Mouse (Mus musculus): ENCODE measurements around the gene Dnajc11. TPM values are rescaled to one million over a fixed set of nuclear protein-coding genes. Genes with fewer than 3 reads are reported as not detected.

Gene Dnajc11
- polyA plus RNA-seq, 1 experiment from 2014 or later = 82.8 TPM

GRCm38 (mm10) chr4:152021568-152022097 lies 88.1 kb downstream of the Dnajc11 start:
- Histone ChIP-seq H3K9me3 (replicated peaks) (no peaks in the 10 kb centered on the region), H3K9ac (0 out of 2 replicates have a peak overlapping the region, but pooled peaks have one; percentile 4), H3K27me3 (no peaks in the 10 kb centered on the region), H3K27ac (no peak overlapping the region), H3K4me1 (peaks cover 22% of the 10 kb centered on the region), H3K4me2 (replicated peaks) (no peak overlapping the region), H3K4me3 (no peak overlapping the region), H3K36me3 (peaks cover 68% of the 10 kb centered on the region)
- WGBS = 78% methylated on average over 12 of the region's 12 CpGs
- ATAC-seq (ENCODE audit: low FRiP score) = no peak

GRCm38 (mm10) chr4:152022506-152022905 lies 89.0 kb downstream of the Dnajc11 start:
- ATAC-seq (ENCODE audit: low FRiP score) = no peak
- no peak overlapping the region for H3K4me2 ChIP-seq (replicated peaks)
- 89% methylated on average over 8 of the region's 8 CpGs for WGBS
- H3K9me3 ChIP-seq (replicated peaks) = no peaks in the 10 kb centered on the region
- H3K4me1 ChIP-seq = peaks cover 26% of the 10 kb centered on the region
- no peak overlapping the region for H3K27ac ChIP-seq
- peaks cover 68% of the 10 kb centered on the region for H3K36me3 ChIP-seq
- H3K9ac ChIP-seq = no peak overlapping the region
- no peak overlapping the region for H3K4me3 ChIP-seq
- H3K27me3 ChIP-seq = no peaks in the 10 kb centered on the region

- peaks cover 55% of the 10 kb centered on the region for H3K36me3 ChIP-seq
- H3K4me1 ChIP-seq = peaks cover 38% of the 10 kb centered on the region
- no peak overlapping the region for H3K4me2 ChIP-seq (replicated peaks)
- no peaks in the 10 kb centered on the region for H3K27me3 ChIP-seq
- no peak overlapping the region for H3K4me3 ChIP-seq
- no peak overlapping the region for H3K27ac ChIP-seq
- WGBS = 91% methylated on average over 11 of the region's 11 CpGs
- no peaks in the 10 kb centered on the region for H3K9me3 ChIP-seq (replicated peaks)
- ATAC-seq (ENCODE audit: low FRiP score) = no peak
- H3K9ac ChIP-seq = no peak overlapping the region
Measured at GRCm38 (mm10) chr4:152024525-152024924, 91.0 kb downstream of the Dnajc11 start.

- peak overlapping the region; percentile 82 for H3K4me3 ChIP-seq
- peak overlapping the region; percentile 83 for H3K9ac ChIP-seq
- H3K27ac ChIP-seq = peak overlapping the region; percentile 72; the same call in 1 of the 2 replicates
- WGBS = 3% methylated on average over 40 of the region's 41 CpGs
- no peaks in the 10 kb centered on the region for H3K9me3 ChIP-seq (replicated peaks)
- H3K36me3 ChIP-seq = peaks cover 31% of the 10 kb centered on the region
- peaks cover 43% of the 10 kb centered on the region for H3K4me1 ChIP-seq
- peaks cover 3% of the 10 kb centered on the region; the same call in 1 of the 2 replicates for H3K27me3 ChIP-seq
- ATAC-seq (ENCODE audit: low FRiP score) = peak; percentile 78
- H3K4me2 ChIP-seq (replicated peaks) = peak overlapping the region; percentile 99
Measured at GRCm38 (mm10) chr4:152026751-152027508, 93.4 kb downstream of the Dnajc11 start.

- peak within 1 kb of the TSS; percentile 99 for H3K4me2 ChIP-seq (replicated peaks)
- H3K9ac ChIP-seq = peak within 1 kb of the TSS; percentile 83
- no peaks in the 10 kb centered on the region for H3K9me3 ChIP-seq (replicated peaks)
- peak within 1 kb of the TSS; percentile 72 for H3K27ac ChIP-seq
- H3K4me1 ChIP-seq = peaks cover 43% of the 10 kb centered on the region
- peaks cover 25% of the 10 kb centered on the region for H3K36me3 ChIP-seq
- H3K4me3 ChIP-seq = peak within 1 kb of the TSS; percentile 82
- H3K27me3 ChIP-seq = peaks cover 9% of the 10 kb centered on the region; the same call in 1 of the 2 replicates
- ATAC-seq (ENCODE audit: low FRiP score) = peak; percentile 98
- 0% methylated on average over 35 of the region's 35 CpGs for WGBS
Measured at GRCm38 (mm10) chr4:152027524-152027923, 94.0 kb downstream of the Dnajc11 start, which contains the start of gene Zbtb48. Zbtb48 (minus strand) TSS chr4:152027671.

GRCm38 (mm10) chr4:152028456-152028855 lies 95.0 kb downstream of the Dnajc11 start:
- Histone ChIP-seq H3K27ac (no peak overlapping the region), H3K9ac (peak overlapping the region; percentile 76), H3K4me2 (replicated peaks) (peak overlapping the region; percentile 99), H3K27me3 (peaks cover 10% of the 10 kb centered on the region; the same call in 1 of the 2 replicates), H3K36me3 (peaks cover 17% of the 10 kb centered on the region), H3K9me3 (replicated peaks) (no peaks in the 10 kb centered on the region), H3K4me1 (peaks cover 43% of the 10 kb centered on the region), H3K4me3 (peak overlapping the region; percentile 82)
- no peak for ATAC-seq (ENCODE audit: low FRiP score)
- WGBS = 59% methylated on average over 15 of the region's 15 CpGs

- H3K27me3 ChIP-seq = peaks cover 10% of the 10 kb centered on the region; the same call in 1 of the 2 replicates
- no peak overlapping the region for H3K9ac ChIP-seq
- no peaks in the 10 kb centered on the region for H3K9me3 ChIP-seq (replicated peaks)
- H3K4me3 ChIP-seq = no peak overlapping the region
- peaks cover 13% of the 10 kb centered on the region for H3K36me3 ChIP-seq
- no peak for ATAC-seq (ENCODE audit: low FRiP score)
- H3K4me2 ChIP-seq (replicated peaks) = peak overlapping the region; percentile 99
- no peak overlapping the region for H3K27ac ChIP-seq
- H3K4me1 ChIP-seq = peaks cover 43% of the 10 kb centered on the region
- 42% methylated on average over 5 of the region's 5 CpGs for WGBS
Measured at GRCm38 (mm10) chr4:152029087-152029486, 95.6 kb downstream of the Dnajc11 start.

- WGBS = 70% methylated on average over 4 of the region's 4 CpGs
- H3K4me2 ChIP-seq (replicated peaks) = peak overlapping the region; percentile 15; the same call in 1 of the 2 replicates
- no peak overlapping the region for H3K27ac ChIP-seq
Measured at GRCm38 (mm10) chr4:152029997-152030396, 96.5 kb downstream of the Dnajc11 start.

More at GRCm38 (mm10) chr4:152029997-152030396, 96.5 kb downstream of the Dnajc11 start:
- no peak for ATAC-seq (ENCODE audit: low FRiP score)
- no peaks in the 10 kb centered on the region for H3K9me3 ChIP-seq (replicated peaks)
- H3K4me1 ChIP-seq = peaks cover 38% of the 10 kb centered on the region
- H3K9ac ChIP-seq = no peak overlapping the region
- H3K4me3 ChIP-seq = no peak overlapping the region
- H3K36me3 ChIP-seq = 0 out of 2 replicates have a peak, but pooled peaks cover 4% of the 10 kb centered on the region
- peaks cover 10% of the 10 kb centered on the region; the same call in 1 of the 2 replicates for H3K27me3 ChIP-seq

Other genes with a start within 250 kb of the Dnajc11 start
- 136 and 157 TPM in 2 replicates for gene Camta1, start 71.8 kb upstream of the Dnajc11 start, polyA plus RNA-seq (2016; fragmentation: Nextera tagmentation; extraction: Ambion mirVana)
- 31.7 and 37.0 TPM in 2 replicates for gene Thap3, start 55.3 kb downstream of the Dnajc11 start, polyA plus RNA-seq (2016; fragmentation: Nextera tagmentation; extraction: Ambion mirVana)
- 29.2 and 29.7 TPM in 2 replicates for gene Phf13, start 62.6 kb downstream of the Dnajc11 start, polyA plus RNA-seq (2016; fragmentation: Nextera tagmentation; extraction: Ambion mirVana)
- gene Klhl21, start 75.1 kb downstream of the Dnajc11 start, polyA plus RNA-seq (2016; fragmentation: Nextera tagmentation; extraction: Ambion mirVana) = 8.0 and 8.2 TPM in 2 replicates
- 20.4 and 25.2 TPM in 2 replicates for gene Zbtb48, start 94.0 kb downstream of the Dnajc11 start, polyA plus RNA-seq (2016; fragmentation: Nextera tagmentation; extraction: Ambion mirVana)
- 1.0 and 1.2 TPM in 2 replicates for gene Tas1r1, start 104.9 kb downstream of the Dnajc11 start, polyA plus RNA-seq (2016; fragmentation: Nextera tagmentation; extraction: Ambion mirVana)
- gene Nol9, start 105.6 kb downstream of the Dnajc11 start, polyA plus RNA-seq (2016; fragmentation: Nextera tagmentation; extraction: Ambion mirVana) = 32.6 and 33.9 TPM in 2 replicates
- 11.7 and 12.0 TPM in 2 replicates for gene Plekhg5, start 138.8 kb downstream of the Dnajc11 start, polyA plus RNA-seq (2016; fragmentation: Nextera tagmentation; extraction: Ambion mirVana)
- gene Tnfrsf25, start 182.2 kb downstream of the Dnajc11 start, polyA plus RNA-seq (2016; fragmentation: Nextera tagmentation; extraction: Ambion mirVana) = 0.59 and 0.74 TPM in 2 replicates
- gene Espn, start 218.7 kb downstream of the Dnajc11 start, polyA plus RNA-seq (2016; fragmentation: Nextera tagmentation; extraction: Ambion mirVana) = 0.82 and 2.3 TPM in 2 replicates
- 2.4 and 2.9 TPM in 2 replicates for gene Hes2, start 225.2 kb downstream of the Dnajc11 start, polyA plus RNA-seq (2016; fragmentation: Nextera tagmentation; extraction: Ambion mirVana)
- gene Acot7, start 244.4 kb downstream of the Dnajc11 start, polyA plus RNA-seq (2016; fragmentation: Nextera tagmentation; extraction: Ambion mirVana) = 128 and 132 TPM in 2 replicates

Measured in hindbrain, embryonic 12.5 days (tissue).